Mouse (Mus musculus) thymus, postnatal 10 days (tissue): Measurements from ENCODE around the gene Pcbp2.

ENCODE experiments used
- DNase-seq, 2 experiments: peaks; one replicate each; pipeline ENCODE4 v3.0.0; 2021; ENCODE audit warnings: low spot score in 2 of 2

Gene Pcbp2

GRCm38 (mm10) chr15:102463666-102464065 is 6.7 kb upstream of the Pcbp2 start:
- peak in 1 of 2 experiments; percentile 44 for DNase-seq

- DNase-seq = no peak
These were observed 1.5 kb upstream of the Pcbp2 start for GRCm38 (mm10) chr15:102468675-102469370.

- DNase-seq = peak; percentile 70 to 76
These were observed 411 bp downstream of the Pcbp2 start for GRCm38 (mm10) chr15:102470605-102471294.

- no peak for DNase-seq
These were observed 931 bp downstream of the Pcbp2 start for GRCm38 (mm10) chr15:102471295-102471645.

- DNase-seq = no peak
These were observed 1.4 kb downstream of the Pcbp2 start for GRCm38 (mm10) chr15:102471727-102472126.

- DNase-seq = no peak
These were observed 2.9 kb downstream of the Pcbp2 start for GRCm38 (mm10) chr15:102473246-102473645.

GRCm38 (mm10) chr15:102474520-102474919 is 4.2 kb downstream of the Pcbp2 start:
- DNase-seq = no peak

GRCm38 (mm10) chr15:102483136-102483535 is 12.8 kb downstream of the Pcbp2 start:
- DNase-seq = no peak

- no peak for DNase-seq
These were observed 15.5 kb downstream of the Pcbp2 start for GRCm38 (mm10) chr15:102485853-102486252.

- DNase-seq = no peak
These were observed 17.3 kb downstream of the Pcbp2 start for GRCm38 (mm10) chr15:102487664-102488063.

- no peak for DNase-seq
These were observed 28.0 kb downstream of the Pcbp2 start for GRCm38 (mm10) chr15:102498322-102498721.

GRCm38 (mm10) chr15:102499370-102499769 is 29.0 kb downstream of the Pcbp2 start:
- no peak for DNase-seq

GRCm38 (mm10) chr15:102499851-102500250 is 29.5 kb downstream of the Pcbp2 start:
- no peak for DNase-seq

GRCm38 (mm10) chr15:102500479-102500878 is 30.1 kb downstream of the Pcbp2 start:
- no peak for DNase-seq

GRCm38 (mm10) chr15:102501084-102501814 is 30.9 kb downstream of the Pcbp2 start:
- no peak for DNase-seq

- no peak for DNase-seq
These were observed 32.0 kb downstream of the Pcbp2 start for GRCm38 (mm10) chr15:102502254-102502840.

GRCm38 (mm10) chr15:102503447-102503846 is 33.1 kb downstream of the Pcbp2 start, which contains the start of gene Gm10337:
TSS of gene Gm10337 (plus strand) at chr15:102503722.
- DNase-seq = no peak

- no peak for DNase-seq
These were observed 33.8 kb downstream of the Pcbp2 start for GRCm38 (mm10) chr15:102503924-102504782.

GRCm38 (mm10) chr15:102505073-102505769 is 34.9 kb downstream of the Pcbp2 start:
- no peak for DNase-seq

- no peak for DNase-seq
These were observed 35.6 kb downstream of the Pcbp2 start for GRCm38 (mm10) chr15:102505770-102506463.
